Mouse (Mus musculus): Measurements from ENCODE around the gene Filip1.

GRCm38 (mm10) chr9:79922493-79922760 lies 90.2 kb downstream of the Filip1 start:
- TF ChIP-seq MYOD1 (IDR thresholded peaks at IDR 0.05; ENCODE audit: control insufficient read depth, insufficient read length, low read depth) (no peak), FOSL1 (IDR thresholded peaks at IDR 0.05; ENCODE audit: insufficient read depth, low read length, poor library complexity, severe bottlenecking) (no peak), CTCF (IDR thresholded peaks at IDR 0.05; ENCODE audit: control insufficient read depth, insufficient read depth, insufficient read length) (no peak)

Data from C2C12 (cell line).